Mouse (Mus musculus) intestine, embryonic 14.5 days (tissue): ENCODE measurements around the gene 2210408I21Rik. TPM values are rescaled to one million over a fixed set of nuclear protein-coding genes. Genes with fewer than 3 reads are reported as not detected.

Source experiments
- ATAC-seq: fragments of 200-750 bp; cut with Nextera tagmentation; replicated peaks from 2 replicates; pipeline ENCODE4 v1.8.0; 2017; ENCODE audit warnings: low read depth, moderate number of reproducible peaks, moderate TSS enrichment, moderate library complexity; ENCODE audit not compliant: low FRiP score, low TSS enrichment
- DNase-seq: peaks from one replicate; pipeline ENCODE4 v3.0.0-alpha.2; 2018; ENCODE audit warnings: low spot score
- H3K27ac ChIP-seq: fragments of 300-500 bp; sonication (generic); 2 replicates; pipeline ENCODE4 v1.5.1; 2014; ENCODE audit warnings: low read depth, mild to moderate bottlenecking, control low read depth
- H3K27me3 ChIP-seq: fragments of 300-500 bp; sonication (generic); replicated peaks from 2 replicates; pipeline ENCODE4 v1.6.1; 2014; ENCODE audit warnings: low read length, control low read depth; ENCODE audit not compliant: control insufficient read depth, insufficient read depth
- H3K36me3 ChIP-seq: fragments of 300-500 bp; sonication (generic); 2 replicates; pipeline ENCODE4 v1.6.1; 2014; ENCODE audit warnings: low read length, control low read depth; ENCODE audit not compliant: control insufficient read depth, insufficient read depth
- H3K4me1 ChIP-seq: fragments of 300-500 bp; sonication (generic); replicated peaks from 2 replicates; pipeline ENCODE4 v1.6.1; 2014; ENCODE audit warnings: low read length, control low read depth, mixed read lengths; ENCODE audit not compliant: control insufficient read depth, insufficient read depth
- H3K4me2 ChIP-seq: fragments of 300-500 bp; sonication (generic); 2 replicates; pipeline ENCODE4 v1.6.1; 2014; ENCODE audit warnings: low read length
- H3K4me3 ChIP-seq: fragments of 300-500 bp; sonication (generic); 2 replicates; pipeline ENCODE4 v1.5.1; 2014; ENCODE audit warnings: low read depth, low read length, control low read depth, mixed read lengths
- H3K9ac ChIP-seq: fragments of 300-500 bp; sonication (generic); 2 replicates; pipeline ENCODE4 v1.6.1; 2014; ENCODE audit warnings: mild to moderate bottlenecking, low read length
- H3K9me3 ChIP-seq: fragments of 300-500 bp; sonication (generic); 2 replicates; pipeline ENCODE4 v1.6.1; 2016; ENCODE audit warnings: low read length, control low read depth; ENCODE audit not compliant: control insufficient read depth
- WGBS: fragments of 180-500 bp; shearing (Covaris S2); extraction: QIAGEN DNeasy Blood & Tissue Kit; methylation state at CpG from one replicate; pipeline ENCODE4 v1.1.7; 2014; 5-methylcytosine and 5-hydroxymethylcytosine counted together
- polyA plus RNA-seq: library from polyadenylated mRNA; unstranded; fragments of >200 nt; fragmentation: Nextera tagmentation; extraction: Ambion mirVana; gene quantifications from 2 replicates; pipeline ENCODE4 v1.2.1, GENCODE M21; 2014

Gene 2210408I21Rik
- polyA plus RNA-seq, 1 experiment from 2014 or later, result 10.1 TPM

DNA sequence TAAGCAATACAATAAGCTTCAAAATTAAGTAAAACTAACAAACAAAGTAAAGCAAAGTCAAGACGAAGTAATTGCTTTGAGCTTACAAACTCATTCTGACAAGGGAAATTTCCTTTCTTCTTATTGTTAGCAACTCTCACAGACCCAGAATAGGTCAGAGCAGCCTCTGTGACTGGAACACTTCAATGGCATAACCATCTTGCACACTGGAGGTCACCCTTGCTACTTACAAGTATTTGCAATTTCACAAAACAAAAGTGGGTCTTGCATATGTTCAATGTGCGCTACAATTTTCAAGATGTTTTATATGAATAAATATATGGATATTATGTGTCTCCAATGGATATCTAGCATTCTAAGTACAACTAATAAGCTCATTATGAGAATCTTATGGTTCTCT lies 265.4 kb downstream of the 2210408I21Rik start:
- H3K9ac ChIP-seq, result no peak overlapping the region
- H3K4me3 ChIP-seq, result no peak overlapping the region
- H3K9me3 ChIP-seq, result no peaks in the 10 kb centered on the region
- H3K27me3 ChIP-seq, result no peaks in the 10 kb centered on the region
- H3K4me1 ChIP-seq, result no peaks in the 10 kb centered on the region
- no peaks in the 10 kb centered on the region for H3K36me3 ChIP-seq
- 79% methylated on average over 2 of the region's 2 CpGs for WGBS
- DNase-seq (no peak), ATAC-seq (no peak)
- no peak overlapping the region for H3K4me2 ChIP-seq
- no peak overlapping the region for H3K27ac ChIP-seq

DNA sequence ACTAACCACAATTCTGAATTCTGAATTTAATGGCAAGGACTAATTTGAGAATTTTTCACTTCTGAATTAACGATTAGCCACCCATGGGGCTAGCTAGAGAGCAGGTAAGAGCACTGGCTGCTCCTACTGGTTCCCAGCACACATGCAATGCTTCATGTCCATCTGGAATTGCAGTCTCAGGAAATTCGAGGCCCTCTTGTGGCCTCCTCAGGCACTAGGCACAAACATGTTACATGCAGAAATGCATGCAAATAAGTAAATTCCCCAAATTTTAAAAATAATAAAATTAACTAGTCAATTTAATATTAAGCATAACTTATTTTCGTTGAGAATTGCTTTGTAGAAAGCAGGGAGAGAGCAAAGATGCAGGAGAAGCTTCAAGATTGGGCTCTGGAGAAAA lies 273.2 kb downstream of the 2210408I21Rik start:
- no peaks in the 10 kb centered on the region for H3K27me3 ChIP-seq
- WGBS, result 73% methylated on average over 3 of the region's 3 CpGs
- no peak overlapping the region for H3K4me3 ChIP-seq
- no peak for ATAC-seq
- H3K4me1 ChIP-seq, result no peaks in the 10 kb centered on the region
- no peaks in the 10 kb centered on the region for H3K9me3 ChIP-seq
- H3K27ac ChIP-seq, result no peak overlapping the region
- H3K36me3 ChIP-seq, result no peaks in the 10 kb centered on the region
- no peak for DNase-seq
- H3K9ac ChIP-seq, result no peak overlapping the region
- no peak overlapping the region for H3K4me2 ChIP-seq

GRCm38 (mm10) chr13:77409804-77410203 lies 274.5 kb downstream of the 2210408I21Rik start:
- Histone ChIP-seq H3K27me3 (no peaks in the 10 kb centered on the region), H3K9ac (no peak overlapping the region), H3K36me3 (no peaks in the 10 kb centered on the region), H3K4me3 (no peak overlapping the region), H3K4me1 (no peaks in the 10 kb centered on the region), H3K4me2 (no peak overlapping the region), H3K27ac (no peak overlapping the region), H3K9me3 (no peaks in the 10 kb centered on the region)
- WGBS, result 67% methylated on average over 2 of the region's 2 CpGs
- ATAC-seq (no peak), DNase-seq (no peak)

DNA sequence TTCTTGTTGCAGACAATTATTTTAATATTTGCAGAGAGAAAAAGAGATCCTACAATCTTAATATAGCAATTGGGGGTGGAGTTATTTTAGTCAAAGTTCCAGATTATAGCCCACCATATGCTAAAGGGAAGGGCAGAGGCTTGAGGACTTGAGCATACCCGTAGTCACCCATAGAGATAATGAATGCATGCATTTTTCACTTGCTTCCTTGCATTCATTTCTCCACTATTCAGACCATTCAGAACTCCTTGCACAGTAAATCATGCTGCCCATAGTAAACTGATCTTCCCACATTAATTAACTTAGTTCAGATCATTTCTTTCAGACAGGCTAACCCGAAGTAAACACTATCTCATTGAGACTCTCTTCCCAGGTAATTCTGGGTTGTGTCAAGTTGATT lies 277.5 kb downstream of the 2210408I21Rik start:
- Histone ChIP-seq H3K9me3 (no peaks in the 10 kb centered on the region), H3K27me3 (no peaks in the 10 kb centered on the region), H3K36me3 (no peaks in the 10 kb centered on the region), H3K27ac (no peak overlapping the region), H3K4me2 (no peak overlapping the region), H3K4me3 (no peak overlapping the region), H3K9ac (no peak overlapping the region), H3K4me1 (no peaks in the 10 kb centered on the region)
- no peak for DNase-seq
- 77% methylated on average over 2 of the region's 2 CpGs for WGBS
- ATAC-seq, result no peak

GRCm38 (mm10) chr13:77450007-77450567 lies 314.7 kb downstream of the 2210408I21Rik start:
- DNase-seq (no peak), ATAC-seq (no peak)
- WGBS, result 81% methylated on average over 5 of the region's 5 CpGs
- Histone ChIP-seq H3K9ac (no peak overlapping the region), H3K4me2 (no peak overlapping the region), H3K36me3 (no peaks in the 10 kb centered on the region), H3K27ac (no peak overlapping the region), H3K9me3 (no peaks in the 10 kb centered on the region), H3K4me1 (no peaks in the 10 kb centered on the region), H3K4me3 (no peak overlapping the region), H3K27me3 (no peaks in the 10 kb centered on the region)

DNA sequence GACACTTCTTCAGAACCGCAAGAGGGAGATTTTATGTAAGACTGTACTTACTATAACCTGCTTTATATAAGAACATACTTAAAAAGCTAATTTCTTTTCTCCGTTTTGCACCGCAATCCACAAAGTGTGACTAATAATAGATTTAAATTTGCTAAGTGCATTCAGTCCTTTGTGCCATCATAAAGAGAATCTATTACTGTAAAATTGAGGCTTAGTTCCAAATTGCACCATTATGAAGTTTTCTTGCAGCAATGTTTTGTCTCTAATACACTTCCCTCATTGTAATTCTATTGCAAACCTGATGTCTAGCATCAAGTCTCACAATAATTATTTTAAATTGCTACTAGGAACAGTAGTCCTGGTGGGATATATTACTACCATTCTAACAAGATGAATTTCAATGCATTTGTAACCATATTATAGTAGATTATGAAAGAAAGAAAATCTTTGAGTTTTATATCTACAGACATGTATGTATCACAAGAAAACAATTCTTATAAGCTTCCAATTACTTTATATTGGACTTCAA lies 334.8 kb downstream of the 2210408I21Rik start:
- no peak for DNase-seq
- Histone ChIP-seq H3K9ac (no peak overlapping the region), H3K27me3 (no peaks in the 10 kb centered on the region), H3K27ac (no peak overlapping the region), H3K4me1 (no peaks in the 10 kb centered on the region), H3K9me3 (no peaks in the 10 kb centered on the region), H3K36me3 (no peaks in the 10 kb centered on the region), H3K4me3 (no peak overlapping the region), H3K4me2 (no peak overlapping the region)
- no peak for ATAC-seq
- 92% methylated on average over 3 of the region's 3 CpGs for WGBS

- Histone ChIP-seq H3K27me3 (no peaks in the 10 kb centered on the region), H3K9me3 (no peaks in the 10 kb centered on the region), H3K9ac (no peak overlapping the region), H3K27ac (no peak overlapping the region), H3K4me1 (no peaks in the 10 kb centered on the region), H3K36me3 (no peaks in the 10 kb centered on the region), H3K4me2 (no peak overlapping the region), H3K4me3 (no peak overlapping the region)
- 94% methylated on average over 4 of the region's 4 CpGs for WGBS
- ATAC-seq, result no peak
- DNase-seq, result no peak
These were observed 341.1 kb downstream of the 2210408I21Rik start for GRCm38 (mm10) chr13:77476420-77476819.

DNA sequence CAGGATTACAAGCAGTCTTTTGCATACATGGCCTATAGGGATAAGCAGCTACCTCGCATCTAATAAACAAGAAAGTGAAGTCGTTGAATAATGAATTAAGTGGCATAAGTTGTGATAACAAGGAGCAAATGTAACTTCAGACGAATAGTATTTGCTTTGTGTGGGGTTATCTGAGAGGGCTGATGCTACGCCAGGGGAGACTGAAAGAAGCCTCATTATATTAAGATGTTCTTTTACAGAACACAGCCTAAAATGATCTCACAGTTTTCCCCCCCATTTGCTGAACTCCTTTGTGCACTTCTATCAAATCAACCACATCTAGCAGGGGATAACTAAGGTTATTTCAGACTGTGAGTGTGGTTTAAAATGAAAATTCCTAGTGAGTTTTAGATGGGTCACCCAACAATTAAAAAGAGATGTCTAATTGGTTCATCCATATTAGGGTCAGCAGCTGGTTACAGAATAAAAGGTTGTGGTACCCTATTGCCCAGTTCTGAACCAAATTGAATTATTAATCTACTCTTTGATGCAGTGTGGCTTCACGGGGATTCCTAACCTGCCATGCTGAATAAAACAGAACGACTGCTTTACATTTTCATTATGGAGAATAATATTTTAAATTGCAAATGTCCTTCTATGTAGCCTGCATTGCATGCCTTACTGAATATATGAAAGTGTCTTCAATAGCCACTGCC lies 343.2 kb downstream of the 2210408I21Rik start:
- no peak overlapping the region for H3K4me2 ChIP-seq
- no peak for ATAC-seq
- H3K27me3 ChIP-seq, result no peaks in the 10 kb centered on the region
- no peaks in the 10 kb centered on the region for H3K9me3 ChIP-seq
- no peak overlapping the region for H3K9ac ChIP-seq
- WGBS, result 69% methylated on average over 6 of the region's 6 CpGs
- no peak for DNase-seq
- H3K4me1 ChIP-seq, result no peaks in the 10 kb centered on the region
- no peak overlapping the region for H3K4me3 ChIP-seq
- no peaks in the 10 kb centered on the region for H3K36me3 ChIP-seq
- no peak overlapping the region for H3K27ac ChIP-seq
